Mouse (Mus musculus): ENCODE data around the gene Olfr689. TPM values are rescaled to one million over a fixed set of nuclear protein-coding genes. Genes with fewer than 3 reads are reported as not detected.
"Not testable (repeated sequence)": the region's sequence is repeated elsewhere in the genome, so short reads cannot be mapped to it uniquely, and the experiment has no call there.

The Olfr689 gene
- polyA plus RNA-seq (2014; fragmentation: Nextera tagmentation; extraction: Ambion mirVana): not detected in 2 replicates

DNA sequence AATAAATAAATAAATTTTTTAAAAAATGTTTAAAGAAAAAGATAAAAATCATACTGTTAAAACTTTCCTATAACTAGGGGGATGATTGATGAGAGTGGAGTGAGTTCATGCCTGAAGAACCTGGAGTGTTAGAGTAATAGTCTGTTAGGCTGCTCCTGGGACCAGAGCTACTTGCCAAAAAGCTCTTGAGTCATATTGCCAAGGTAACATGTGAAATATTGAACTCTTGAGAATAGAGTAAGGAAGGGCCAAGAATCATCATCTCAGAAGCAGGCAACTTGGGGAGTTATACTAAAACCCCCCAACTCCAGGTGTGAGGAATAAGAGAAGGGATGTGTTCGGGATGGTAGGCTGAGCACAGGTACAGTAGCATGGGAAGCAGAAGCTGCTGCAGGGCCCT lies at the start of gene Olfr689:
TSS of gene Olfr689 (plus strand) at position 301 of the 400 bp plus-strand sequence.
- DNase-seq (ENCODE audit: low spot score) (no peak), ATAC-seq (replicated peaks; ENCODE audit: low FRiP score) (no peak)
- Histone ChIP-seq H3K4me1 (replicated peaks; ENCODE audit: control insufficient read depth, insufficient read depth, low read length) (no peaks in the 10 kb centered on the region), H3K36me3 (ENCODE audit: control insufficient read depth, insufficient read depth, low read length) (no peaks in the 10 kb centered on the region), H3K4me2 (no peak within 1 kb of the TSS), H3K9ac (ENCODE audit: low read depth, low read length) (no peak within 1 kb of the TSS), H3K27me3 (replicated peaks; ENCODE audit: control insufficient read depth, insufficient read depth, low read length) (no peaks in the 10 kb centered on the region), H3K27ac (ENCODE audit: low read depth, low read length) (no peak within 1 kb of the TSS), H3K9me3 (ENCODE audit: control insufficient read depth, low read length) (no peaks in the 10 kb centered on the region), H3K4me3 (ENCODE audit: low read depth, low read length) (no peak within 1 kb of the TSS)
- WGBS: 71% methylated on average over 1 of the region's 1 CpGs

DNA sequence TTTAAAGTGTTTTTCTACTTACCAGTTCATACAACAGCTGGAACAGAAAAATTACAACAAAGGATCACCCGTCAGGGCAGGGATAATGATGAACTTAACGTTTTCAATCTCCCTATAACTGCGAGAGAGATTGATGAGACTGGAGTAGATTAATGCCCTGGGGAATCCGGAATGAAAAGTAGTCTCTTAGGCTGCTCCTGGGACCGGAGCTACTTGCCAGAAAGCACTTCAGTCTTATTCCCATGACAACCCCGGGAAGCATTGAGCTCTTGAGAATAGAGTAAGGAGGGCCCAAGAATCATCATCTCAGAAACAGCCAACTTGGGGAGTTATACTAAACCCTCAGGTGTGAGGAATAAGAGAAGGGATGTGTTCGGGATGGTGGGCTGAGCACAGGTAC lies 38.5 kb upstream of the Olfr689 start:
- no peak overlapping the region for H3K4me3 ChIP-seq (ENCODE audit: low read depth, low read length)
- no peak overlapping the region for H3K9ac ChIP-seq (ENCODE audit: low read depth, low read length)
- no peak overlapping the region for H3K27ac ChIP-seq (ENCODE audit: low read depth, low read length)
- 74% methylated on average over 7 of the region's 7 CpGs for WGBS
- H3K27me3 ChIP-seq (replicated peaks; ENCODE audit: control insufficient read depth, insufficient read depth, low read length): no peaks in the 10 kb centered on the region
- no peak for DNase-seq (ENCODE audit: low spot score)
- no peaks in the 10 kb centered on the region for H3K36me3 ChIP-seq (ENCODE audit: control insufficient read depth, insufficient read depth, low read length)
- no peak for ATAC-seq (replicated peaks; ENCODE audit: low FRiP score)
- H3K9me3 ChIP-seq (ENCODE audit: control insufficient read depth, low read length): no peaks in the 10 kb centered on the region
- H3K4me2 ChIP-seq: no peak overlapping the region
- no peaks in the 10 kb centered on the region for H3K4me1 ChIP-seq (replicated peaks; ENCODE audit: control insufficient read depth, insufficient read depth, low read length)

DNA sequence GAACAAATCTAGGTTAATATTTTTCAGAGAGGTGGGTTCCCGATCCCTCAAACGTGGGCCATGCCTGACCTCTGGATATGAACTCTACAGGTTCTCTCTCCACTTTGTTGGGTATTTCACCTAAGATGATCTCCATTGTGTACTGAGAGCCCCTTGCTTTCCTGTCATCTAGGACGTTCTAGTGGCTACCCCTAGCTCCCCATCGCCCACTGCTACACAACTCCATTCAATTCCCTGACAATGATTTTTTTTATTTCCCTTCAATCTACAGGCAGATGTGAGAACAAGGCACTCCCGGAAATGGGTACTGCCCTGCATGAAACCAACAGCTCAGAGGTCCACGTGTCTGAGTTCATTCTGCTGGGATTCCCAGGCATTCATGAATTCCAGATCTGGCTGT lies 23.2 kb upstream of the Olfr689 start, which contains the start of gene Olfr688:
TSS of gene Olfr688 (plus strand) at position 301 of the 400 bp plus-strand sequence.
- Histone ChIP-seq H3K4me2 (no peak within 1 kb of the TSS), H3K4me1 (replicated peaks; ENCODE audit: control insufficient read depth, insufficient read depth, low read length) (no peaks in the 10 kb centered on the region), H3K9ac (ENCODE audit: low read depth, low read length) (no peak within 1 kb of the TSS), H3K4me3 (ENCODE audit: low read depth, low read length) (no peak within 1 kb of the TSS), H3K9me3 (ENCODE audit: control insufficient read depth, low read length) (no peaks in the 10 kb centered on the region), H3K36me3 (ENCODE audit: control insufficient read depth, insufficient read depth, low read length) (no peaks in the 10 kb centered on the region), H3K27ac (ENCODE audit: low read depth, low read length) (no peak within 1 kb of the TSS), H3K27me3 (replicated peaks; ENCODE audit: control insufficient read depth, insufficient read depth, low read length) (no peaks in the 10 kb centered on the region)
- WGBS: 71% methylated on average over 6 of the region's 6 CpGs
- DNase-seq (ENCODE audit: low spot score) (no peak), ATAC-seq (replicated peaks; ENCODE audit: low FRiP score) (no peak)

DNA sequence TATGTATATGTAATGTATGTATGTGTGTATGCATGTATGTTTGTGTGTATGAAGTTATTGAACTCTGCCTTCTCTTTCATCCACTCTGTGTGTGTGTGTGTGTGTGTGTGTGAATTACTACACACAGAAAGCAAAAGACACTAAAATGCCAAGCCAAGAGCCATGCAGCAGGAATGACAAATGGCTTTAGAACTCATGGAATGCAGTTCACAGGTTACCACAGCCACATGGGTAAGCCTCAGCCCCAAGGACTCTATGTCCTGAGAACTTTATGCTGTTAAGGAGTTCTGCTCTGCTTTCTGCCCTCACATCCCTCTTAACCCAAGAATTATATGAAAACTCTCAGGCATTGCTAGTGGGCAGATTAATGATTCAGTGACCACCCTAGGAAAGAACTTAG lies 20.9 kb upstream of the Olfr689 start:
- DNase-seq (ENCODE audit: low spot score) (no peak), ATAC-seq (replicated peaks; ENCODE audit: low FRiP score) (no peak)
- Histone ChIP-seq H3K27me3 (replicated peaks; ENCODE audit: control insufficient read depth, insufficient read depth, low read length) (no peaks in the 10 kb centered on the region), H3K4me2 (no peak overlapping the region), H3K9ac (ENCODE audit: low read depth, low read length) (no peak overlapping the region), H3K4me3 (ENCODE audit: low read depth, low read length) (no peak overlapping the region), H3K27ac (ENCODE audit: low read depth, low read length) (no peak overlapping the region), H3K9me3 (ENCODE audit: control insufficient read depth, low read length) (no peaks in the 10 kb centered on the region), H3K36me3 (ENCODE audit: control insufficient read depth, insufficient read depth, low read length) (no peaks in the 10 kb centered on the region), H3K4me1 (replicated peaks; ENCODE audit: control insufficient read depth, insufficient read depth, low read length) (no peaks in the 10 kb centered on the region)

DNA sequence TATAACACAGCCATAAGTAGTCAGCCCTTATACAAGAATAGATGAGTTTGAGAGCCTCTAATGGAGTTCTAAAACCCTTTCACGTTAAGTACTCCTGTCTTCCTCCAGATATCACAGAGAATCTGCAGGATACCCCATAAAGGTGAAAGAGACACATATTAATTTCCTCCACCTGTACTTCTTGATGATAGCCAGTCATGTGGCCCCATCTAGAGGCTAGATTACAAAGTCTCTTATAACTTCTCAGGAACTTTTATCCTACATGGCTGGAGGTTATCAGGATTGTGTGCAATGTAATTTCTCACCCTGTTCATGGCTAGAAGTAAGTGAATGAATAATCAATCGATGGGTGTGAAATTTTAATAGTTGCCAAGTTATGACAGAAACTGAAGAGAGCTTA lies 14.3 kb downstream of the Olfr689 start:
- Histone ChIP-seq H3K4me1 (replicated peaks; ENCODE audit: control insufficient read depth, insufficient read depth, low read length) (no peaks in the 10 kb centered on the region), H3K4me3 (ENCODE audit: low read depth, low read length) (no peak overlapping the region), H3K9me3 (ENCODE audit: control insufficient read depth, low read length) (no peaks in the 10 kb centered on the region), H3K27me3 (replicated peaks; ENCODE audit: control insufficient read depth, insufficient read depth, low read length) (no peaks in the 10 kb centered on the region), H3K36me3 (ENCODE audit: control insufficient read depth, insufficient read depth, low read length) (no peaks in the 10 kb centered on the region), H3K27ac (ENCODE audit: low read depth, low read length) (no peak overlapping the region), H3K9ac (ENCODE audit: low read depth, low read length) (no peak overlapping the region), H3K4me2 (no peak overlapping the region)
- ATAC-seq (replicated peaks; ENCODE audit: low FRiP score): no peak
- no peak for DNase-seq (ENCODE audit: low spot score)
- WGBS: 65% methylated on average over 2 of the region's 2 CpGs

DNA sequence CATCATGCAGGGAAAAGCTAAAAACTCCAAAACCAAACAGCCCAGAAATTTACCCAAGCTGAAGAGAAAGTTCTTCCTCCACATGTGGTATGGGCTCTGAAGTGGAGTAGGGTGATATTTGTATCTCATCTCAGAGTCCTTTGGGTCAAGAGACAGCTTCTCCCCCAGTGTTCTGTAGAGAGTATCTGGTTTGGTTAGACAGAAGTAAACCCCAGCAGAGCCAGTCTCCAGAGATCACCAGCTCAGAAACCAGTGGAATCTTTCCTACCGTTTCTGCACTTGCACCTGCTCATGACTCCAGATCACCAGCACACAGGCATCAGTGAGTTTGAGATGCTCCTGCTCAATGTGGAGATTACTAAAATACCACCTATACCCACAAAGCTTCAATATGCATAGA lies 23.0 kb downstream of the Olfr689 start, which contains the start of gene Olfr690:
TSS of gene Olfr690 (minus strand) at position 101 of the 400 bp plus-strand sequence.
- ATAC-seq (replicated peaks; ENCODE audit: low FRiP score) (no peak), DNase-seq (ENCODE audit: low spot score) (no peak)
- WGBS: 87% methylated on average over 1 of the region's 1 CpGs
- no peaks in the 10 kb centered on the region for H3K4me1 ChIP-seq (replicated peaks; ENCODE audit: control insufficient read depth, insufficient read depth, low read length)
- no peak within 1 kb of the TSS for H3K4me2 ChIP-seq
- H3K27ac ChIP-seq (ENCODE audit: low read depth, low read length): no peak within 1 kb of the TSS
- no peak within 1 kb of the TSS for H3K9ac ChIP-seq (ENCODE audit: low read depth, low read length)
- H3K9me3 ChIP-seq (ENCODE audit: control insufficient read depth, low read length): no peaks in the 10 kb centered on the region
- no peak within 1 kb of the TSS for H3K4me3 ChIP-seq (ENCODE audit: low read depth, low read length)
- no peaks in the 10 kb centered on the region for H3K36me3 ChIP-seq (ENCODE audit: control insufficient read depth, insufficient read depth, low read length)
- no peaks in the 10 kb centered on the region for H3K27me3 ChIP-seq (replicated peaks; ENCODE audit: control insufficient read depth, insufficient read depth, low read length)

DNA sequence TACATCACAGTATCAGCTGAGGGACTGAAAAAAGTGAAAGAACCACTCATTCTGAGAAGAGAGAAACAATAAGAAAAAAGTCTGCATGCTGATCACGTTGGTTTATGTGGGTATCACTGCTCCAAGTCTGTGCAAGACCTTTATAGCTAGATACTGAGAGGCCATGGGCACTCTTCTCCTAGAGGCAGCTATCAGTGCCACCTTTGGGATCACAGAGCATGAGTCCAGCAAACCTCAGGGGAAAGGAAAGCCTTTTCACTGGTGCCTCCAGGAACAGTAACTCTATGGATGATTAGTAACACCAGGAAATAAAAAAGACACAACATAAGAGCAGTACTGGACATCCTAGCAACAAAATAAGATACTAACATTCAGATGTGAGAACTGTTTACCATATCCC lies 31.2 kb downstream of the Olfr689 start, which contains the start of gene Olfr691:
TSS of gene Olfr691 (minus strand) at position 101 of the 400 bp plus-strand sequence.
- Histone ChIP-seq H3K9ac (ENCODE audit: low read depth, low read length) (no peak within 1 kb of the TSS), H3K4me2 (no peak within 1 kb of the TSS), H3K36me3 (ENCODE audit: control insufficient read depth, insufficient read depth, low read length) (no peaks in the 10 kb centered on the region), H3K4me3 (ENCODE audit: low read depth, low read length) (no peak within 1 kb of the TSS), H3K4me1 (replicated peaks; ENCODE audit: control insufficient read depth, insufficient read depth, low read length) (no peaks in the 10 kb centered on the region), H3K27me3 (replicated peaks; ENCODE audit: control insufficient read depth, insufficient read depth, low read length) (no peaks in the 10 kb centered on the region), H3K9me3 (ENCODE audit: control insufficient read depth, low read length) (no peaks in the 10 kb centered on the region), H3K27ac (ENCODE audit: low read depth, low read length) (no peak within 1 kb of the TSS)
- 26% methylated on average over 1 of the region's 1 CpGs for WGBS
- ATAC-seq (replicated peaks; ENCODE audit: low FRiP score) (no peak), DNase-seq (ENCODE audit: low spot score) (no peak)

DNA sequence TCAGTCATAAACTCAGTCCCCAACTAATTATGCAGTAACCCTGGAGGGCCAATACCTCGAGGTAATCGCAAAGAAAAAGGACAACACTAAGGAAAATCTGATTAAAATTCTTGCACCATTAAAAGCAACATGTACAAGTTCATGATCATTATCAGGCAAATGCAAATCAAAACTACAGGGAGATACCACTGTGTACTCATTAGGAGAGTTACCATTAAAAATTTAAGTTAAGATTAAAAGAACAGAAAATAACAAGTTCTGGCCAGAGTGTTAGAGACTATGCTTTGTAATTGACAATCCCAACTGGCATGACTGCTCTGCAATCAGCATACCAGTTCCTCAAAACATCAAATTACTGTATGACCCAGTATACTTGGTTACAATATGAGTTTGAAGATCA lies 31.8 kb downstream of the Olfr689 start:
- Histone ChIP-seq H3K9me3 (ENCODE audit: control insufficient read depth, low read length) (no peaks in the 10 kb centered on the region), H3K4me1 (replicated peaks; ENCODE audit: control insufficient read depth, insufficient read depth, low read length) (no peaks in the 10 kb centered on the region), H3K9ac (ENCODE audit: low read depth, low read length) (no peak overlapping the region), H3K27me3 (replicated peaks; ENCODE audit: control insufficient read depth, insufficient read depth, low read length) (no peaks in the 10 kb centered on the region), H3K4me3 (ENCODE audit: low read depth, low read length) (no peak overlapping the region), H3K27ac (ENCODE audit: low read depth, low read length) (no peak overlapping the region), H3K4me2 (no peak overlapping the region), H3K36me3 (ENCODE audit: control insufficient read depth, insufficient read depth, low read length) (no peaks in the 10 kb centered on the region)
- WGBS: 79% methylated on average over 2 of the region's 2 CpGs
- ATAC-seq (replicated peaks; ENCODE audit: low FRiP score) (no peak), DNase-seq (ENCODE audit: low spot score) (no peak)

DNA sequence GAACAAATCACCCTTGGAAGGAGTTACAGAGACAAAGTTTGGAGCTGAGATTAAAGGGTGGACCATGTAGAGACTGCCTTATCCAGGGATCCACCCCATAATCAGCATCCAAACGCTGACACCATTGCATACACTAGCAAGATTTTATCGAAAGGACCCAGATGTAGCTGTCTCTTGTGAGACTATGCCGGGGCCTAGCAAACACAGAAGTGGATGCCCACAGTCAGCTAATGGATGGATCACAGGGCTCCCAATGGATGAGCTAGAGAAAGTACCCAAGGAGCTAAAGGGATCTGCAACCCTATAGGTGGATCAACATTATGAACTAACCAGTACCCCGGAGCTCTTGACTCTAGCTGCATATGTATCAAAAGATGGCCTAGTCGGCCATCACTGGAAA lies 45.1 kb downstream of the Olfr689 start:
- H3K4me1 ChIP-seq (replicated peaks; ENCODE audit: control insufficient read depth, insufficient read depth, low read length); H3K36me3 ChIP-seq (ENCODE audit: control insufficient read depth, insufficient read depth, low read length); H3K4me3 ChIP-seq (ENCODE audit: low read depth, low read length); H3K27ac ChIP-seq (ENCODE audit: low read depth, low read length); ATAC-seq (replicated peaks; ENCODE audit: low FRiP score); H3K9me3 ChIP-seq (ENCODE audit: control insufficient read depth, low read length); H3K9ac ChIP-seq (ENCODE audit: low read depth, low read length); DNase-seq (ENCODE audit: low spot score); H3K4me2 ChIP-seq; H3K27me3 ChIP-seq (replicated peaks; ENCODE audit: control insufficient read depth, insufficient read depth, low read length): not testable (repeated sequence)
- no CpG with 5 or more reads among the region's 5 CpGs for whole genome bisulfite sequencing
